Mouse (Mus musculus) neutrophil, adult 59 days (primary cell): ENCODE results near the gene Reg3d. TPM values are rescaled to one million over a fixed set of nuclear protein-coding genes. Genes with fewer than 3 reads are reported as not detected.

Experiments
- total RNA-seq, 2 experiments: library from RNA; stranded (reverse); gene quantifications; 1 replicate in 1 of 2; 2 replicates in 1 of 2; pipeline ENCODE4 v1.2.4; 2023

Gene Reg3d
- total RNA-seq, result not detected

DNA sequence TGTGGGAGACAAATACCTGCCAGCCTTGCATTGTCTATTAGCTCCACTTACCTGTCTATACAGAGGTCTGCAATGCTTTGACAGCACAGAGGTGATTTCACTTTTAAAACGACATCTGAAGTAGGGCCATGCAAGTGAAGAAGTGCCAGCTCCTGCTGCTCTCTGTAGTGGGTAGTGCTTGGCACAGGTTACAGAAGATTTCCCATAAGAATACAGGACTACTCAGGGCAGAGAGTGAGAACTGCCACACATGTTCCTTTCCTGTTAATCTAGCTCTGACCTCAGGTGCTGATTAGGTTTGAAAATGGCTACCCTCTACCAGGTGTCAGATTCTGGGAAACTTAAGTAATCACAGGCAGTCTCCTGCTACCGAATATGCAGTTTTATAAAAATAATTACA, at the start of gene Reg3d:
Reg3d (minus strand) TSS at position 101 of the 400 bp plus-strand sequence.

GRCm38 (mm10) chr6:78422411-78422810, 43.7 kb upstream of the Reg3d start, which contains the start of gene Reg1:
Reg1 (plus strand) TSS chr6:78422711.

DNA sequence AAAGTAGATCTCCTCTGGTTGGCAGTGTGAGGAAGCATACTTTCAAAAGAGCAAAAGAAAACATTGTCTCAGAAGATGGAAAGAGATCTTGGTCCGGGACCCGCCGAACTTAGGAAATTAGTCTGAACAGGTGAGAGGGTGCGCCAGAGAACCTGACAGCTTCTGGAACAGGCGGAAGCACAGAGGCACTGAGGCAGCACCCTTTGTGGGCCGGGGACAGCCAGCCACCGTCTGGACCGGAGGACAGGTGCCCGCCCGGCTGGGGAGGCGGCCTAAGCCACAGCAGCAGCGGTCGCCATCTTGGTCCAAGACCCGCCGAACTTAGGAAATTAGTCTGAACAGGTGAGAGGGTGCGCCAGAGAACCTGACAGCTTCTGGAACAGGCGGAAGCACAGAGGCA, 16.7 kb upstream of the Reg3d start, which contains the start of gene Reg2:
Reg2 (plus strand) TSS at position 301 of the 400 bp plus-strand sequence.

DNA sequence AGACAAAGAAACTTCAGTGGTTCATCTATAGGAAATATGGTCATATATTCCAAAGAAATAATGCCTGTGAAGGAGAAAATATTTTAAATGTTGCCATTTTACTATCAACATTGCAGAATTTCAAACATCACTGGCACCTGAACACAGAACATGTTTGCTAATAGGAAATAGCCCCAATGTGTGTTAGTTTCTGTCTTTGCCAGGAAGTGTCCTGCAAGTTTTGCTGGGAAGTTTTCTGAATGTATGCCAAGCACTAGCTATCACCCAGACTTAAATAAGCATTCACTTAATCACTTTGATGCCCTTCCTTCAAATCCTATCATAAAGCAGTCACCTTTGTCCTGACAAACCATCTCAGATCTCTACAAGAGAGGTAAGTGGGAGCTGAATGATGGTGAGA, 1.7 kb upstream of the Reg3d start, which contains the start of gene Reg3a:
Reg3a (plus strand) TSS at position 301 of the 400 bp plus-strand sequence.

GRCm38 (mm10) chr6:78370357-78370756, 8.3 kb downstream of the Reg3d start, which contains the start of gene Reg3b:
Reg3b (plus strand) TSS chr6:78370657.

Other genes with a start within 250 kb of the Reg3d start
- not detected for gene Reg3b, start 8.2 kb downstream of the Reg3d start, total RNA-seq
- not detected for gene Reg3a, start 1.8 kb upstream of the Reg3d start, total RNA-seq
- not detected for gene Reg2, start 16.8 kb upstream of the Reg3d start, total RNA-seq
- gene Reg1, start 43.8 kb upstream of the Reg3d start, total RNA-seq, result not detected
- not detected for gene Reg3g, start 90.0 kb upstream of the Reg3d start, total RNA-seq